Mouse (Mus musculus) gonadal fat pad, adult 2 months (tissue): ENCODE data around the gene Snx21. TPM values are rescaled to one million over a fixed set of nuclear protein-coding genes. Genes with fewer than 3 reads are reported as not detected.

Source experiments
- DNase-seq: peaks from one replicate; pipeline ENCODE4 v3.0.0-alpha.2; 2012; ENCODE audit warnings: low read depth
- polyA plus RNA-seq: library from polyadenylated mRNA; depleted of rRNA; stranded (reverse); fragments of >200 nt; gene quantifications from 2 replicates; pipeline ENCODE4 v1.2.3, GENCODE M21; 2012

The Snx21 gene
- polyA plus RNA-seq, 1 experiment = 23.0 TPM

- DNase-seq = no peak
Observed at GRCm38 (mm10) chr2:164770279-164770678, 15.3 kb upstream of the Snx21 start.

- DNase-seq = no peak
Observed at GRCm38 (mm10) chr2:164771123-164771522, 14.5 kb upstream of the Snx21 start.

- no peak for DNase-seq
Observed at GRCm38 (mm10) chr2:164773229-164773988, 12.2 kb upstream of the Snx21 start.

- DNase-seq = no peak
Observed at GRCm38 (mm10) chr2:164773989-164774364, 11.6 kb upstream of the Snx21 start.

- no peak for DNase-seq
Observed at GRCm38 (mm10) chr2:164776130-164776529, 9.5 kb upstream of the Snx21 start.

DNA sequence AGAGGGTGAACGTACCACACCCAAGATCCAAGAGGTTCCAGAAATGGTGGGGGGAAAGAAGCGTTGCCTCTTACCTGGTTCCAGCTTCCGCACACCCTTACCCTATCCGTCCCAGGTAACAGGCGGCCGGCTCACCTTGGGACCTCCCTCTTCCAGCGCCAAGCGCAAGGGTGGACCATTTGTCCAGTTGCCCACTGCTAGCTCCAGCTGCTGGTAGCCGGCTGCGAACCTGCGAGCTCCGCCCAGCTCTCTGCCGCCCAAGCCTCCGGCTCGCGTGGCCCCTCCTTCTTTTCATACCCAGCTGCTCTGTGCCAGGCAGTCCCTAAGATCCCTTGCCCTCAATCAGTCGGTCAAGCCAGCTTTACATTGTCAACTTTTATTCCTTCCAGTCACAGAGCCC lies 8.8 kb upstream of the Snx21 start:
- no peak for DNase-seq

DNA sequence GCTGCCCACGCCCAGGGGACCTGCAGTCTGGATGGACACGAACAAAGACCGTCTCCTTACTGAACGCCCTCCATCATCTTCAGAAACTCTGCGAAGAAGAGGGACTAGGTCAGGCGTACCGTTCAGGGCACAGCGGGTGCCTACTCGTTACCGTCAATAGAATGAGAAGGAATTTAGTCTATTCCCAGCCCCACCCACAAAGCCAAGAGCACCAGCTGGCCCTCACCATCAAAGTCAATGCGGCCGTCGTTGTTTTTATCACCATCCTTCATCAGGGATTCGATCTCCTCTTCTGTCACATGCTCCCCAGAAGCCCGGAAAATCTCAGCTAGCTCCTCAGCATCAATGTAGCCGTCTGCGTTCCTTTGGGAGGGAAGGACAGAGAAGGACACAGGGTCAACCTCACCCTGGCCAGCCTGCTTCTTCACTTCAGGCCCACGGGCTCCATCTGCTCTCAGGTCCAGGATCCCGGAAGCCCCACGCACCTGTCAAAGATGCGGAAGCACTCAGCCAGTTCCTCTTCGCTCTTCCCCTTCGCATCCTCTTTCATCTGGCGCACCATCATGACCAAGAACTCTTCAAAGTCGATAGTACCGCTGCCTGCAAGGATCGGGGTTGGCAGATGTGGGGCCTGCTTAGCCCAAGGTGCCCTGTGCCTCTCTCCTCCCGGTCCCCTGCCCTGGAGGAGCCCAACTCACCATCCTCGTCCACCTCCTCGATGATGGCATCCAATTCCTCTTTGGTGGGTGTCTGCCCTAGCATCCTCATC lies 8.2 kb upstream of the Snx21 start:
- no peak for DNase-seq

DNA sequence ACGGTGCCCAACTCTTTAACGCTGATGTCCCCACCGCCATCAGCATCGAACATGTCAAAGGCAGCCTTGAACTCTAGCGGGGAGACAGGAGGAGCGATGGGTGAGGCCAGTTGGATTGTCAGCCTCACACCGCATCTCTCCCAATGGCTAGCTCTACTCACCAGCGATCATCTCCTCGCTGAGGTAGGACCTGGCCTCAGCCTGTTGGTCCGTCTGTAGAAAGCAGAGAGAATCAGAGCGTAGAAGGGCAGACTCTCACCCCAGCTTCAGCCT lies 7.7 kb upstream of the Snx21 start:
- no peak for DNase-seq

GRCm38 (mm10) chr2:164778809-164779208 lies 6.8 kb upstream of the Snx21 start:
- no peak for DNase-seq

GRCm38 (mm10) chr2:164779481-164780086 lies 6.0 kb upstream of the Snx21 start, which contains the start of gene Tnnc2:
TSS of gene Tnnc2 (minus strand) at chr2:164779967.
- no peak for DNase-seq

DNA sequence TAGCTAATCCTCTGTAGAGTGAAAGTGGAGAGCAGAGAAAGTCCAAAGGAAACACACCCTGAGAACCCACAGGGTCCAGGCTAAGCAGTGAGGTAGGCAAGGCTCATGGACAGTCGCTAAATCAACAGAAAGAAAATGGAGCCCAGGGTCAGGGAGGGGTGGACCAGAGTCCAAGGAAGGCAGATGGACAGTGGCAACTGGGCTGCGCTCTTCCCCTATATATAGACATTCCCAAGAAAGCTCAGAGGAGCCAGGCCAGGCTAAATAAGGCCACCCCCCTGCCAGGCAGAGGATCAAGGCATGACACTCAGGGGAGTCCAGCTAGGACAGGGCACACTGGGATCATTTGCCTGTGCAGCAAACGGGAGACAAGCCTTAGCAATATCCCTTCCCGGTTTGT lies 3.7 kb upstream of the Snx21 start:
- DNase-seq = no peak

- DNase-seq = no peak
Observed at GRCm38 (mm10) chr2:164783926-164784581, 1.6 kb upstream of the Snx21 start.

- DNase-seq = no peak
Observed at GRCm38 (mm10) chr2:164784869-164785420, 678 bp upstream of the Snx21 start.

DNA sequence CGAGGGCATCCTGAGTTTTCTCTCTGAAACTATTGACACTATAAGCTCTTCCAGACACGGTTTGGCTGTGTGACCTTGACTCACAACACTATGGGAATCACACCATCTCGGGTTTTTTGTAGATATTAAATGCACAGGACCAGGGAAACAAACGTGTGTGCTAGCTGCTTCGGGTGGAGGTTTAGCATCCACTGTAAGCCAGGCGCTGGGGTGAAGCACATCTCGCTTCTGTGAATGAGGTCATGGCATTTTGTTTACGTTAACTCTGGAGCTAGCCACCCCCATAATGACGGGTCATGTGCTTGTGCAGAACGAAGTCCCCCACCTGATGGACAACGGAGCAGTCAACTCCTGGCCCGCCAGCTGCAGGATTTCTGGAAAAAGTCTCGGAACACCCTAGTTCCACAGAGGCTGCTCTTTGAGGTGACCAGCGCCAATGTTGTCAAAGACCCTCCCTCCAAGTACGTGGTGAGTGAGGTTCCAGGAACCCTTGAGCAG lies 814 bp downstream of the Snx21 start:
- DNase-seq = no peak

- DNase-seq = no peak
Observed at GRCm38 (mm10) chr2:164787032-164787431, 1.4 kb downstream of the Snx21 start.

DNA sequence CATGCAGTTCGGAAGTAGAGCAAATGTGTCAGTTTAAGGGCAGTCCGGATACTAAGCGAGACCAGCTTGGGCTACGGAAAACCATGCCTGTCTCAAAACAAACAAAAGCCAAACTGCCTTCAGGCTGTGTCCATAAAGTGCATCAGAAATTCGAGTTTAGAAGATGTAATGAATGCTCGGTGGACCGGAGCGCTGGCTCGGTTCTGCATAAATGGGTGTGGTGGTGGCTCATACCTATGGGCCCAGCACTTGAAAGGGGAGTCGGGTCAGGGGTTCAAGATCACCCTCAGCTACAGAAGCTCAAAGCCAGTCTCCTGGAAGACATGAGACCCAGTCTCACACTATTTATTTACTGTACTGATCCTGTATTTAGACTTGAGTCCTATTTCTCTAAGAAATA lies 2.2 kb downstream of the Snx21 start:
- no peak for DNase-seq

DNA sequence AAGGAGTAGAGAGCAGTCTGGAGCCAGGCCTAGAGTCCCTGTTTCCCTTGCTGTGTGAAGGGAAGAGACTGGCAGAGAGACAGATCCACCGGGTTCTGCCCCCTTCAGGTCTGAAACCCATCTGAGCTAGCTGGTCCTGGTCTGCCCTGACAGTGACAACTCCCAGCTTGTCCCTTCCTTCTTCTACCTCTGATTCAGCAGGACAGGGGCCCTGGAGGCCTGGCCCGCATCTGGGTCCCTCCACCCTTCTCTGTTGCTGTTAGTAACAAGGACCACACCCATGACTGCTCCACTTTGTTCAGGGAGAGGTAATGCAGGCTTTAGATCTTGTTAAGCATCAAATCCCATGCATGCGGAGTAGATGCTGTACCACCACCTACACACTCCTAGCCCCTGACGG lies 2.8 kb downstream of the Snx21 start:
- DNase-seq = no peak

DNA sequence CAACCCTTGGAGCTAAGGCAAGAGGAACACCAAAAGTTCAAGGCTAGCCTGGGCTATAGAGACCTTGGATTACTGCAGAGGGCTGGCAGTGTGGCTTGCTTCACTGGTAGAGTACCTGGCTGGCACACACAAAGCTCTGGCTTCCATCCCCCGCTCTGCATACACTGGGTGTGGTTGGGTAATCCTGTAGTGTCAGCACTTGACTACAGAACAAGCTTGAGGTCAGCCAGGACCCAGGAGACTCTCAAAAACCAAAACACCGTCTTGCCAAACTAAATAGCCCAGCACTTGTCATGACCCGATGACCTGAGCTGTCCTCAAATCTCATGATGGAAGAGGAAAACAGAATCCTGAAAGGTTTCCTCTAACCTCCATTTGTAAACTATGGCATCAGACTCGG lies 4.8 kb downstream of the Snx21 start:
- DNase-seq = no peak

GRCm38 (mm10) chr2:164791841-164792261 lies 6.2 kb downstream of the Snx21 start:
- no peak for DNase-seq

DNA sequence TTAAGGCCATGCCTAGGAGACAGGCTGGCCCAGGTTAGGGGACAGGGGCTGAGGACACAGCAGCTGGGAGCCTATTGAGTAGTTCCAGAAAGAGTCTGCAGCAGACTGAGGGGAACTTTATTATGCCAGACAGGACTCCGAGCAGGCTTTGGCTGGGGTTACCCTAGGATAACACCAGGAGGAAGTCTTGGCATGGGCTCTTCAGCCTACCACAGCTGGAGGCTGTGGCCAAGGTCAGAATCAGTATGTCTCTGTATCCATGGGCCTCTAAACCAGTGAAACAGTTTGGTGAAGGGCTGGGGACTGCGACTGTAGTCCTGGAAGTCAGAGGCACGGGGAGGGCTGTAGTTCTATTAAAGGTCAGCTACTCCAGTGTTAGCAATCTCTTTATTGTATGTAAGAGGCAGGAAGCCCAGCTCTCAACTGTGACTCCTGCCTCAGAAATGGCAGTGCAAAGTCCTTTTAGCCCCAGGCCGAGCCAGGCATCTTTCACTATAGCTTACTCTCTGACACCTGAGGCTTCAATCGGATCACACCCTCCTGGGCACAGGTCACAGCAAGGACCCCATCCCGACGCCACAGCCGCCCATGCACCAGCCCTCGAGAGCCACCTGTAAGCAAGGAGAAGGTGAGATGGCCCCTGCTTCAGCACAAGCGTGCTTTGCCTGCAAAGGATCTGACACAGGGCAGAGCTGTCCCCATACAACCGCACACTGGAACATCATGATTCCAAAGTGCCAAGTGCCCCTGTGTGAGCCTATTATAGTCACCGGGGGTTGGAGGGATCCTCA lies 7.0 kb downstream of the Snx21 start:
- no peak for DNase-seq

- DNase-seq = no peak
Observed at GRCm38 (mm10) chr2:164793236-164793635, 7.6 kb downstream of the Snx21 start.
